Mouse (Mus musculus): Measurements from ENCODE around the gene Cyp4a14. TPM values are rescaled to one million over a fixed set of nuclear protein-coding genes. Genes with fewer than 3 reads are reported as not detected.
"Not testable (repeated sequence)": the region's sequence is repeated elsewhere in the genome, so short reads cannot be mapped to it uniquely, and the experiment has no call there.

Gene Cyp4a14
- polyA plus RNA-seq (2012; rRNA removed): not detected in 2 replicates

DNA sequence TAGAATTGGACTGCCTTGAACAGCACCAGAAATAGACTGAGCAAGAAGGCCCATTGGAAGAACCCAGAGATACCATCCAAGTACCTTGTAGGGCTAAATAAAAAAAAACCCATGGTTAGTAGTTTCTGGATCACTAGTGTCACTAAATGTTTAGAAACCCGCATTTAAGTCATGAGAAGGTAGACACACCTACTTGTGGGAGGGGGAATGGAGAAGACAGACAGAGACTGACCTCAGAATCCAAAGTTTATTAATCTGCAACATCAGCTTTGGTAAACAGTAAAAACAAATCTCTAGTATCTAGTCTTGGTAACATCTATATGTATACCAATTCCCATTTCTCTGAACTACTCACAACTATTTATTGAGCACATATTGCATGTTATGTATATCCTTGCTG, at the start of gene Cyp4a14:
TSS of gene Cyp4a14 (minus strand) at position 142 of the 400 bp plus-strand sequence.
- DNase-seq (ENCODE audit: extremely low spot score in 1 of 2, low spot score in 1 of 2): no peak

GRCm38 (mm10) chr4:115545101-115545500, 49.2 kb upstream of the Cyp4a14 start:
- DNase-seq (ENCODE audit: extremely low spot score in 1 of 2, low spot score in 1 of 2): no peak

- no peak for DNase-seq (ENCODE audit: extremely low spot score in 1 of 2, low spot score in 1 of 2)
These were observed 25.8 kb upstream of the Cyp4a14 start for GRCm38 (mm10) chr4:115521766-115522165.

DNA sequence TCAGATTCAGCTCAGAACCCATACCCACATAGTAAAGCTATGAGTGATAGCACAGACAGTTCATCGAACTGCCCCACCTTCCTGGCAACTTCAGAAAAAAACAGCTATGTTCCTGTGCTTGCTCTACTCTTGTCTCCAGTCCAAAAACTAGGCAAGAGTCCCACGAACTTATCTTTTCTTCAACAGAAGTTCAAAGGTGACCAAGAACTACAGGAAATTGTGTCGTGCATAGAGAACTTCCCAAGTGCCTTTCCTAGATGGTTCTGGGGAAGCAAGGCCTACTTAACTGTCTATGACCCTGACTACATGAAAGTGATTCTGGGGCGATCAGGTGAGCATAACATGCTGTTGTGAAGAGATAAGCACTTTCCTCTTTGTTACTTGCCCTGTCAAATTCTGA, 23.5 kb upstream of the Cyp4a14 start:
- DNase-seq (ENCODE audit: extremely low spot score in 1 of 2, low spot score in 1 of 2): no peak

- not testable (repeated sequence) for DNase-seq (ENCODE audit: extremely low spot score in 1 of 2, low spot score in 1 of 2)
These were observed 22.1 kb upstream of the Cyp4a14 start, which contains the start of gene Cyp4a10 for GRCm38 (mm10) chr4:115518000-115518399. TSS of gene Cyp4a10 (plus strand) at chr4:115518264.

DNA sequence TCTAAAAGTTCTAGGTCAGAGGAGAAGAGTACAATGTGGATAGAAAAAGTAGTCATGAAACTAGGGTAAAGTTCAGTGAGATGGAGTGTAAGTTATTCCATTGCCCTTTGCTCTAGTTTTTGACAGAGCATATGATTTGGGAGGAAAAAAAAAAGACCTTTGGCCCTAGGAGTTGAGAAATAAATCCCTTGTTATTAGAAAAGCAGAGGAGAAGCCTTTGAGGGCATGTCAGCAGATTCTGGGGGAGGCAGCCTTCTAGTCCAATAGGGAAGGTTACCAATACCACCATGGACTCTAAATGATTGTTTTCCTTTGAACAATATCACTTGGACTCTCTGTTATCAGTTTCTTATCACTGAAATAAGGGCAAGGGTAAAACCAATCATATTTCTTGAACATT, 18.0 kb upstream of the Cyp4a14 start:
- DNase-seq (ENCODE audit: extremely low spot score in 1 of 2, low spot score in 1 of 2): not testable (repeated sequence)

- no peak for DNase-seq (ENCODE audit: extremely low spot score in 1 of 2, low spot score in 1 of 2)
These were observed 1.5 kb upstream of the Cyp4a14 start for GRCm38 (mm10) chr4:115497466-115497865.

DNA sequence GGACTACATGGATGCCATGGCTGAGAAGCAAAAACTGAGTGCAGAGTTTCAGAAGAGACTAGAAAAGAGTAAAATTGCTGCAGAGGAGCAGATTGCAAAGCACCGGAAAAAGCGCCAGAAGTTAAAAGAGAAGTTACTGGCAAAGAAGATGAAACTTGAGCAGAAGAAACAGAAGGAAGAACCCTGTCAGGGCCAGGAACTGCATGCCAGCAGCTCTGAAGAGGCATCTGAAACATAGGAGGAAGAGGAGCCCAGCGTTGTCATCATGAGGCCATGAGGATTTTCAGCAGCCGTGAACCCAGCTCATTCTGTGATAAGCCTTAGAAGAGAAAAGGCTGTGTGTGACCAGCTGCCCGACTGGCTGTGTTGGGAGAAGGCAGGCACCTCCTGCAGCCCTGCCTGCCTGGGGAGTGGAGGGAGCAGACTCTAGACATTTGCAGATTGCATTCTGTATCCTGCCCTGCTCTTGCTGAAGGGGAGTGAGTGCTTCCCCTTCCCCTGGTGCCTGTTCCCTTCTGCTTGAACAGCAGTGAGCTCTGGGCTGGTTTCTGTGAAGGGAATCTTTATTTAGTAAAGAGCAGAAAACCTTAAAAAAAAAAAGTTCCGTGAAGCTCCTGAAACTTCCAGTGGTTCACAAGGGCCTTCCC, 14.8 kb downstream of the Cyp4a14 start:
- peak in 1 of 2 experiments; percentile 5 for DNase-seq (ENCODE audit: extremely low spot score in 1 of 2, low spot score in 1 of 2)

GRCm38 (mm10) chr4:115476051-115476450, 19.9 kb downstream of the Cyp4a14 start:
- peak in 1 of 2 experiments; percentile 25 for DNase-seq (ENCODE audit: extremely low spot score in 1 of 2, low spot score in 1 of 2)

DNA sequence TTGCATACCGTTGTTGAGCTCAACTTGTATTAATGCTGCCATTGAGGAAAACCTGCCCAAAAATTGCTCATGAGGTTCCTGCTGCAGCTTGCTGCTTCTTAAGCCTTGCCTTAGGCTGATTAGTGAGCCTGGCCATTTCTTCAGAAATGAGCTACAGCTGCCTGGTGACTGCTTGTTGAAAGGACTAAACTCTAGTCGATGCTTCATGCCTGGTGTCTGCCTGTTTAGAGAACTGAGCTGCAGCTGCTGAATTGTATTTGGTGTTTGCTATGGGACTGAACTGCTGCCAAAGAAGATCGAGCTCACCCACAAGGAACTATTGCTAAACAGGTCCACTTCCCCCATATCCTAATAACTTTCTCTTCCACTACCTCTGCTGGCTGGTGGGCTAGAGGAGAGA, 22.4 kb downstream of the Cyp4a14 start:
- not testable (repeated sequence) for DNase-seq (ENCODE audit: extremely low spot score in 1 of 2, low spot score in 1 of 2)

DNA sequence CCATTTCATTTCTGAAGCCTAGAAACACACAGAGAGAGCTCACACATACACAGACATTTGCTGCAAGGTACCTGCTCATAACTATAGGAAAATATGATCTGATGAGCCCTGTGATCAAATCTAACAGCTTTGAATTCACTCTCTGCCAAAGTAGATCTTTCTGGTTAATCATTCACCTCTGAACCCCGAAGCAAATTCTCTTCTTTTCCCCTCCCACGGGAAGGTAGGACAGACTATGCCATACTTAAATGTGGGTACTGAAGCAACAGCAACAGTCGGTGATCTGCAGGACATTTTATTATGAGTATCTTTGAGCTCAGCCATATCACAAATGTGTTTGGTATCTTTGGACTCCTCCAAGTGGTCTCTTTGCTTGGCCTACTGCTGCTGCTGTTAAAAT, 43.6 kb downstream of the Cyp4a14 start, which contains the start of gene Cyp4a30b:
TSS of gene Cyp4a30b (plus strand) at position 301 of the 400 bp plus-strand sequence.
- no peak for DNase-seq (ENCODE audit: extremely low spot score in 1 of 2, low spot score in 1 of 2)

DNA sequence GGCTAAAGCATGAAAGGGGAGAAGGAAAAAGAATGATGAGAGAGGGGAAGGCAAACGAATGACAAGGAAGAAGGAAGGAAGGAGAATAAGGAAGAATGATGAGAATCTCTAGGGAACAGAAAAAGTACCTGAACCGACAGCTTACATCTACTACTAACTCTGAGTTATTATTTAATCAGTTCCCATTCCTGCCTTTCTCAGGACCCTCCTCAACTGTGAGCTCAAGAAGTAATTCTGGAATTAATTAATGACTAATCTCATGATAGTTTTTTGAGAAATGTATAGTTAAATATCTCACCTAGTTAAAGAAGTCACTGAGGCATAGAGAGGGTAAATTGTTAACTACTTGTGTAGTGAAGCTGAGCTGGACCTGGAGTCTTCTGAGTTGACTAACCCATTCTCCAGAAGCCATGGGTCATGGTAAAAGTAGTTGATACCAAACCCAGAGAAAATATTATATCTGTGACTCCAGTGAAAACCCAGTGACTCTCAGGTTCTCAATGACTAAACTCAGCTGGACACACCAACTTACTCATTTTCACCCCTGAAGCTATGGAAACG, 45.3 kb downstream of the Cyp4a14 start:
- DNase-seq (ENCODE audit: extremely low spot score in 1 of 2, low spot score in 1 of 2): no peak

Other genes starting within 250 kb of the Cyp4a14 start
- not detected in 2 replicates for gene Cyp4a12a, start 197.1 kb downstream of the Cyp4a14 start, polyA plus RNA-seq (2012; rRNA removed)
- gene Cyp4a12b, start 84.5 kb downstream of the Cyp4a14 start, polyA plus RNA-seq (2012; rRNA removed): 0.14 and 0.19 TPM in 2 replicates
- gene Cyp4a30b, start 43.5 kb downstream of the Cyp4a14 start, polyA plus RNA-seq (2012; rRNA removed): not detected in 2 replicates
- gene Cyp4a10, start 22.1 kb upstream of the Cyp4a14 start, polyA plus RNA-seq (2012; rRNA removed): not detected in 2 replicates
- not detected in 2 replicates for gene Cyp4a31, start 67.5 kb upstream of the Cyp4a14 start, polyA plus RNA-seq (2012; rRNA removed)
- gene Cyp4a32, start 104.8 kb upstream of the Cyp4a14 start, polyA plus RNA-seq (2012; rRNA removed): not detected in 2 replicates
- 1.2 and 1.6 TPM in 2 replicates for gene Cyp4b1, start 151.6 kb upstream of the Cyp4a14 start, polyA plus RNA-seq (2012; rRNA removed)
- gene Efcab14, start 241.6 kb upstream of the Cyp4a14 start, polyA plus RNA-seq (2012; rRNA removed): 35.9 and 37.1 TPM in 2 replicates

Data from frontal cortex, adult 2 months (tissue).